Mouse (Mus musculus) CH12.LX (cell line): ENCODE data around the gene 1110012L19Rik. TPM values are rescaled to one million over a fixed set of nuclear protein-coding genes. Genes with fewer than 3 reads are reported as not detected.
"Not testable (repeated sequence)": the region's sequence is repeated elsewhere in the genome, so short reads cannot be mapped to it uniquely, and the experiment has no call there.

Experiments used
- DNase-seq: peaks from one replicate; pipeline ENCODE4 v3.0.0-alpha.2; 2013; ENCODE audit errors: extremely low read depth
- H3K27ac ChIP-seq: 2 replicates; pipeline ENCODE4 v1.5.1; 2012; ENCODE audit warnings: low read depth, mild to moderate bottlenecking, control low read depth, moderate library complexity; ENCODE audit not compliant: insufficient read depth
- H3K27me3 ChIP-seq: replicated peaks from 2 replicates; pipeline ENCODE3; 2012; ENCODE audit warnings: inconsistent platforms
- H3K36me3 ChIP-seq, 2 experiments: replicated peaks in 1 of 2; 2 replicates each; pipeline versions ENCODE3 to v1.6.1; 2012; ENCODE audit warnings: inconsistent platforms in 1 of 2, low read length in 1 of 2, mild to moderate bottlenecking in 1 of 2, mixed read lengths in 1 of 2, moderate library complexity in 1 of 2; ENCODE audit not compliant: control insufficient read depth in 1 of 2, insufficient read depth in 1 of 2
- H3K4me1 ChIP-seq, 2 experiments: 2 replicates each; pipeline ENCODE4 v1.6.1; 2012; ENCODE audit warnings: inconsistent platforms in 1 of 2, moderate library complexity in 1 of 2; ENCODE audit not compliant: insufficient read depth in 2 of 2, control insufficient read depth in 1 of 2
- H3K4me2 ChIP-seq: 2 replicates; pipeline ENCODE4 v1.6.1; 2012; ENCODE audit warnings: low read depth, mild to moderate bottlenecking, control low read depth; ENCODE audit not compliant: poor library complexity, insufficient read depth, severe bottlenecking
- H3K4me3 ChIP-seq, 3 experiments: fragments of 150-350 bp in 1 of 3; sonication (generic) in 1 of 3; replicated peaks in 1 of 3; 2 replicates each; pipeline versions ENCODE3 to v1.5.1; 2011 to 2012; ENCODE audit warnings: low read depth in 2 of 3, low read length in 2 of 3, mild to moderate bottlenecking in 2 of 3, moderate library complexity in 2 of 3, control low read depth in 1 of 3, improper control_type of control experiment in 1 of 3, inconsistent platforms in 1 of 3, mixed read lengths in 1 of 3; ENCODE audit not compliant: poor library complexity in 1 of 3
- H3K79me2 ChIP-seq: replicated peaks from 2 replicates; pipeline ENCODE4 v1.6.1; 2012; ENCODE audit warnings: mild to moderate bottlenecking, moderate library complexity; ENCODE audit not compliant: control insufficient read depth, poor library complexity, insufficient read depth, severe bottlenecking; ENCODE audit errors: extremely low read depth
- H3K9ac ChIP-seq: 2 replicates; pipeline ENCODE4 v1.6.1; 2012; ENCODE audit warnings: low read depth, mild to moderate bottlenecking, control low read depth, moderate library complexity; ENCODE audit not compliant: insufficient read depth
- H3K9me3 ChIP-seq: replicated peaks from 2 replicates; pipeline ENCODE3; 2012; ENCODE audit warnings: low read length, inconsistent platforms, mixed read lengths
- CTCF ChIP-seq, 2 experiments: IDR thresholded peaks in 1 of 2; conservative IDR thresholded peaks in 1 of 2; 2 replicates each; pipeline ENCODE4 v1.5.1; 2011 to 2012; ENCODE audit warnings: low read depth in 2 of 2, low read length in 2 of 2, improper control_type of control experiment in 1 of 2, inconsistent platforms in 1 of 2, mild to moderate bottlenecking in 1 of 2, moderate library complexity in 1 of 2
- ELF1 ChIP-seq: IDR thresholded peaks from 2 replicates; pipeline ENCODE4 v1.6.1; 2014; ENCODE audit warnings: low read depth, mild to moderate bottlenecking, inconsistent platforms, low read length, improper control_type of control experiment
- ETS1 ChIP-seq: conservative IDR thresholded peaks from 2 replicates; pipeline ENCODE4 v1.6.1; 2012; ENCODE audit warnings: low read depth, mild to moderate bottlenecking, inconsistent platforms, low read length, improper control_type of control experiment, moderate library complexity
- HCFC1 ChIP-seq: IDR thresholded peaks from 2 replicates; pipeline ENCODE4 v1.6.1; 2012; ENCODE audit warnings: low read depth, mild to moderate bottlenecking, inconsistent platforms, low read length, improper control_type of control experiment
- IRF4 ChIP-seq: IDR thresholded peaks from 2 replicates; pipeline ENCODE4 v1.6.1; 2014; ENCODE audit warnings: low read depth, mild to moderate bottlenecking, inconsistent platforms, low read length, improper control_type of control experiment
- JUN ChIP-seq: IDR thresholded peaks from 2 replicates; pipeline ENCODE4 v1.6.1; 2011; ENCODE audit warnings: low read depth, mild to moderate bottlenecking, low read length, improper control_type of control experiment, moderate library complexity; ENCODE audit not compliant: insufficient read depth
- MAX ChIP-seq: IDR thresholded peaks from 2 replicates; pipeline ENCODE4 v1.6.1; 2011; ENCODE audit warnings: low read length, improper control_type of control experiment
- MAZ ChIP-seq: IDR thresholded peaks from 2 replicates; pipeline ENCODE4 v1.6.1; 2012; ENCODE audit warnings: low read depth, mild to moderate bottlenecking, inconsistent platforms, low read length, improper control_type of control experiment, moderate library complexity
- NELFE ChIP-seq: IDR thresholded peaks from 2 replicates; pipeline ENCODE4 v1.6.1; 2011; ENCODE audit warnings: low read depth, low read length, improper control_type of control experiment
- SIN3A ChIP-seq: IDR thresholded peaks from 2 replicates; pipeline ENCODE4 v1.6.1; 2012; ENCODE audit warnings: low read length, improper control_type of control experiment, inconsistent platforms
- SMC3 ChIP-seq: IDR thresholded peaks from 2 replicates; pipeline ENCODE4 v1.6.1; 2011; ENCODE audit warnings: low read depth, low read length, improper control_type of control experiment
- TBP ChIP-seq: conservative IDR thresholded peaks from 2 replicates; pipeline ENCODE4 v1.6.1; 2011; ENCODE audit warnings: low read depth, low read length, improper control_type of control experiment
- TCF12 ChIP-seq: IDR thresholded peaks from 2 replicates; pipeline ENCODE4 v1.6.1; 2014; ENCODE audit warnings: low read depth, mild to moderate bottlenecking, inconsistent platforms, low read length, improper control_type of control experiment
- USF1 ChIP-seq: IDR thresholded peaks from 2 replicates; pipeline ENCODE4 v1.6.1; 2014; ENCODE audit warnings: low read depth, mild to moderate bottlenecking, inconsistent platforms, low read length, improper control_type of control experiment
- ZC3H11A ChIP-seq: IDR thresholded peaks from 2 replicates; pipeline ENCODE4 v1.6.1; 2012; ENCODE audit warnings: low read depth, mild to moderate bottlenecking, inconsistent platforms, low read length, improper control_type of control experiment
- ZNF384 ChIP-seq: IDR thresholded peaks from 2 replicates; pipeline ENCODE4 v1.6.1; 2012; ENCODE audit warnings: low read depth, low read length, improper control_type of control experiment, inconsistent platforms
- dilution Hi-C: fragments of 300-500 bp; cut with MboI; formaldehyde crosslinking; loops from 2 replicates; pipeline ENCODE4 v1.14.3; 2020; ENCODE audit warnings: low sequenced_read_pairs; ENCODE audit not compliant: extremely low pct_unique_long_range_greater_than_20kb, extremely low pct_ligation_motif_present
- in situ Hi-C: fragments of 300-500 bp; cut with MboI; formaldehyde crosslinking; loops from 3 replicates; pipeline ENCODE4 v1.14.3; 2019; ENCODE audit warnings: low sequenced_read_pairs, low pct_ligation_motif_present, low pct_unique_long_range_greater_than_20kb, mixed read lengths
- polyA plus RNA-seq: library from polyadenylated mRNA; unstranded; fragments of >175 nt; gene quantifications from 2 replicates; pipeline ENCODE4 v1.2.1, GENCODE M21; 2012; ENCODE audit warnings: low read depth; ENCODE audit not compliant: insufficient read length
- total RNA-seq, 2 experiments: library from RNA; depleted of rRNA; stranded (reverse); fragments of 300-350 nt in 1 of 2; fragments of >200 nt in 1 of 2; gene quantifications; 2 replicates each; pipeline ENCODE4 v1.2.3; 2012 to 2014

The 1110012L19Rik gene
- total and polyA plus RNA-seq, 3 experiments, result 15.6 to 26.9 (median 16.1) TPM

GRCm38 (mm10) chrX:70385962-70386351 is 280 bp downstream of the 1110012L19Rik start:
- Histone ChIP-seq H3K4me2 (peak overlapping the region; percentile 36; the same call in 1 of the 2 replicates), H3K79me2 (no peaks in the 10 kb centered on the region), H3K4me3 (peak overlapping the region; percentile 58 to 76 (median 65))
- no peak for DNase-seq
- TF ChIP-seq NELFE (no peak), SIN3A (no peak), CTCF (conservative IDR thresholded peaks at IDR 0.05 in 1 of 2, IDR thresholded peaks at IDR 0.05 in 1 of 2; ENCODE audit: low read depth in 2 of 2, low read length in 2 of 2) (no peak), USF1 (no peak), ZNF384 (no peak), SMC3 (no peak), MAZ (no peak), ELF1 (no peak), ETS1 (no peak), TBP (no peak), ZC3H11A (no peak), MAX (no peak), HCFC1 (no peak), TCF12 (no peak), JUN (no peak), IRF4 (no peak)
- TF ChIP-seq, all 38 proteins: peak for 0
- in situ Hi-C loops (no loop called here), dilution Hi-C loops (no loop called here)
- H3K4me1 ChIP-seq, result peaks cover 0 to 10% of the 10 kb centered on the region in 2 experiments; a peak in 1 of 4 replicates
- peaks cover 0 to 14% of the 10 kb centered on the region in 2 experiments for H3K36me3 ChIP-seq
- no peaks in the 10 kb centered on the region for H3K9me3 ChIP-seq
- no peak overlapping the region; the same call in 1 of the 2 replicates for H3K27ac ChIP-seq
- no peaks in the 10 kb centered on the region for H3K27me3 ChIP-seq
- peak overlapping the region; percentile 69 for H3K9ac ChIP-seq

DNA sequence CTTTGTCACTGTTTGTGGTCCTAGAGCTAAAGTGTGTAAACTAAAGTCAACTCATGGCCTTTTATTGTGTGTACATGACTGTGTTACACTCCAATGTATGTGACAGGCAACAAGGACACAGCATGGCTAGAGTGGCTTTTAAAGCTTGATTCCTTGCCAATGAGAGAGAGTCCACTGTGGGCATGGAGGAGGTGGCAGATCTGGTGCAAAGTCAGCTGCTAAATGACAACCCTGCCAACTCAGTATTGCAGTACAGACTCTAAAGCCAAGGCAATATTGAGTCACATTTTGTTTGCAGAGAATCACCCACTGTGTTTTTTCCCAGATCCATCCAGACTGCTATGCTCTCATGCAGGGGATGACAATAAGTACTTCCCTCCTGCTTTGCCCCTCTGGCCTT is 7.0 kb downstream of the 1110012L19Rik start:
- dilution Hi-C loops, H3K27ac ChIP-seq: not testable (repeated sequence)

DNA sequence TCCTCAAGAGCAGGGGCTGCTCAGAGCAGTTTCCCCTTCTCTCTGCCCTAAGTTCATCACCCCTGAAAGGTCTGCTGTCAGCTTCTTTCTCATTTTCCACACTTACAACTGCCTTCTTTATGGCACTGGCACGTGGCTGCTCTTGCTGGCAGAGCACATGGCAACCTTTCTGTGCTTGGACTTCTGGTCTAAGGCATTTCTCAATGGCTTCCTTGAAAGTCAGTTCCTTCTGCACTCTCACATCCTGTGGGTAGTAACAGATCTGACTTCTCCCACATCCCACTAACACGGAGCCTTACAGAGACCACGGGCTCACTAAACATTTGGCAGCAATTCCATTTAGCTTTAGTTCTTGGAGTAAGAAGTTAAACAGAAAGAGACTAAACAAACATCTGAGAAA is 39.8 kb downstream of the 1110012L19Rik start:
- H3K4me3 ChIP-seq, H3K4me2 ChIP-seq, H3K36me3 ChIP-seq, dilution Hi-C loops, H3K27ac ChIP-seq, in situ Hi-C loops, H3K9ac ChIP-seq, H3K4me1 ChIP-seq, DNase-seq, H3K27me3 ChIP-seq, H3K9me3 ChIP-seq, H3K79me2 ChIP-seq: not testable (repeated sequence)

More for the DNA sequence above, 7.0 kb downstream of the 1110012L19Rik start:
- H3K4me2 ChIP-seq, H3K4me1 ChIP-seq, H3K27me3 ChIP-seq, H3K79me2 ChIP-seq, DNase-seq, H3K9ac ChIP-seq, in situ Hi-C loops, H3K9me3 ChIP-seq, H3K4me3 ChIP-seq: not testable (repeated sequence)
- H3K36me3 ChIP-seq, result peaks cover 0 to 14% of the 10 kb centered on the region in 2 experiments

Other genes with a start within 250 kb of the 1110012L19Rik start
- 4.2 and 5.2 TPM in 2 replicates for gene Ids, start 20.8 kb upstream of the 1110012L19Rik start, total RNA-seq (2012; rRNA removed)
- gene Ids, start 20.8 kb upstream of the 1110012L19Rik start, total RNA-seq (2014; rRNA removed), result 5.1 and 5.3 TPM in 2 replicates
- 10.6 and 12.2 TPM in 2 replicates for gene Ids, start 20.8 kb upstream of the 1110012L19Rik start, polyA plus RNA-seq
- 18.5 and 20.4 TPM in 2 replicates for gene Tmem185a, start 91.3 kb downstream of the 1110012L19Rik start, total RNA-seq (2012; rRNA removed)
- 25.1 and 25.9 TPM in 2 replicates for gene Tmem185a, start 91.3 kb downstream of the 1110012L19Rik start, total RNA-seq (2014; rRNA removed)
- 30.8 and 31.1 TPM in 2 replicates for gene Tmem185a, start 91.3 kb downstream of the 1110012L19Rik start, polyA plus RNA-seq